Mouse (Mus musculus) E14TG2a.4 (cell line): Measurements from ENCODE around the gene Dnah10.

ENCODE experiments used
- CTCF ChIP-seq: conservative IDR thresholded peaks from 2 replicates; pipeline ENCODE4 v1.5.1; 2014; ENCODE audit warnings: low read length
- NANOG ChIP-seq: IDR thresholded peaks from 2 replicates; pipeline ENCODE4 v1.6.1; 2014; ENCODE audit warnings: borderline replicate concordance, low read length, mixed read lengths

GRCm38 (mm10) chr5:124847014-124847413, 122.1 kb downstream of the Dnah10 start:
- TF ChIP-seq CTCF (no peak), NANOG (no peak)
